Mouse (Mus musculus): ENCODE measurements around the gene AU021092. TPM values are rescaled to one million over a fixed set of nuclear protein-coding genes. Genes with fewer than 3 reads are reported as not detected.

The AU021092 gene
- 3.5 and 4.2 TPM in 2 replicates for polyA plus RNA-seq (2014; fragmentation: Nextera tagmentation; extraction: Ambion mirVana)

GRCm38 (mm10) chr16:5222140-5222539, at the start of gene AU021092:
TSS of gene AU021092 (minus strand) at chr16:5222299.
- Histone ChIP-seq H3K9me3 (ENCODE audit: control insufficient read depth, low read length) (no peaks in the 10 kb centered on the region), H3K4me1 (ENCODE audit: control insufficient read depth, insufficient read depth, low read length) (no peaks in the 10 kb centered on the region), H3K27me3 (ENCODE audit: control insufficient read depth, insufficient read depth, low read length) (no peaks in the 10 kb centered on the region), H3K4me3 (ENCODE audit: low read length) (no peak within 1 kb of the TSS), H3K36me3 (ENCODE audit: control insufficient read depth, insufficient read depth, low read length) (no peaks in the 10 kb centered on the region), H3K9ac (ENCODE audit: low read depth, low read length) (no peak within 1 kb of the TSS), H3K4me2 (replicated peaks; ENCODE audit: low read depth, low read length) (no peak within 1 kb of the TSS), H3K27ac (ENCODE audit: low read depth, low read length) (no peak within 1 kb of the TSS)
- ATAC-seq (ENCODE audit: low FRiP score, low TSS enrichment): peak; percentile 39; the same call in 1 of the 2 replicates
- WGBS: 62% methylated on average over 6 of the region's 6 CpGs

- Histone ChIP-seq H3K4me2 (replicated peaks; ENCODE audit: low read depth, low read length) (no peak overlapping the region), H3K4me1 (ENCODE audit: control insufficient read depth, insufficient read depth, low read length) (no peaks in the 10 kb centered on the region), H3K27me3 (ENCODE audit: control insufficient read depth, insufficient read depth, low read length) (no peaks in the 10 kb centered on the region), H3K9me3 (ENCODE audit: control insufficient read depth, low read length) (no peaks in the 10 kb centered on the region), H3K4me3 (ENCODE audit: low read length) (no peak overlapping the region), H3K27ac (ENCODE audit: low read depth, low read length) (no peak overlapping the region), H3K36me3 (ENCODE audit: control insufficient read depth, insufficient read depth, low read length) (no peaks in the 10 kb centered on the region), H3K9ac (ENCODE audit: low read depth, low read length) (no peak overlapping the region)
- peak; percentile 24; the same call in 1 of the 2 replicates for ATAC-seq (ENCODE audit: low FRiP score, low TSS enrichment)
- 87% methylated on average over 4 of the region's 4 CpGs for WGBS
Observed at GRCm38 (mm10) chr16:5271411-5272035, 49.4 kb upstream of the AU021092 start.

GRCm38 (mm10) chr16:5263926-5264325, 41.8 kb upstream of the AU021092 start:
- 86% methylated on average over 7 of the region's 7 CpGs for WGBS
- no peak overlapping the region for H3K27ac ChIP-seq (ENCODE audit: low read depth, low read length)

GRCm38 (mm10) chr16:5263156-5263555, 41.1 kb upstream of the AU021092 start:
- no peaks in the 10 kb centered on the region for H3K27me3 ChIP-seq (ENCODE audit: control insufficient read depth, insufficient read depth, low read length)
- H3K4me2 ChIP-seq (replicated peaks; ENCODE audit: low read depth, low read length): no peak overlapping the region
- no peaks in the 10 kb centered on the region for H3K9me3 ChIP-seq (ENCODE audit: control insufficient read depth, low read length)
- H3K36me3 ChIP-seq (ENCODE audit: control insufficient read depth, insufficient read depth, low read length): no peaks in the 10 kb centered on the region
- no peak overlapping the region for H3K27ac ChIP-seq (ENCODE audit: low read depth, low read length)
- WGBS: 62% methylated on average over 8 of the region's 8 CpGs
- ATAC-seq (ENCODE audit: low FRiP score, low TSS enrichment): no peak
- H3K4me1 ChIP-seq (ENCODE audit: control insufficient read depth, insufficient read depth, low read length): no peaks in the 10 kb centered on the region
- H3K4me3 ChIP-seq (ENCODE audit: low read length): no peak overlapping the region
- H3K9ac ChIP-seq (ENCODE audit: low read depth, low read length): no peak overlapping the region

More at GRCm38 (mm10) chr16:5263926-5264325, 41.8 kb upstream of the AU021092 start:
- Histone ChIP-seq H3K4me3 (ENCODE audit: low read length) (no peak overlapping the region), H3K4me2 (replicated peaks; ENCODE audit: low read depth, low read length) (no peak overlapping the region), H3K9ac (ENCODE audit: low read depth, low read length) (no peak overlapping the region), H3K27me3 (ENCODE audit: control insufficient read depth, insufficient read depth, low read length) (no peaks in the 10 kb centered on the region), H3K9me3 (ENCODE audit: control insufficient read depth, low read length) (no peaks in the 10 kb centered on the region), H3K36me3 (ENCODE audit: control insufficient read depth, insufficient read depth, low read length) (no peaks in the 10 kb centered on the region), H3K4me1 (ENCODE audit: control insufficient read depth, insufficient read depth, low read length) (no peaks in the 10 kb centered on the region)
- ATAC-seq (ENCODE audit: low FRiP score, low TSS enrichment): no peak

GRCm38 (mm10) chr16:5255779-5256496, 33.8 kb upstream of the AU021092 start, which contains the start of gene Eef2kmt:
TSS of gene Eef2kmt (minus strand) at chr16:5255983.
- H3K27ac ChIP-seq (ENCODE audit: low read depth, low read length): peak within 1 kb of the TSS; percentile 78
- peak; percentile 97 for ATAC-seq (ENCODE audit: low FRiP score, low TSS enrichment)
- peak within 1 kb of the TSS; percentile 73 for H3K4me3 ChIP-seq (ENCODE audit: low read length)
- no peaks in the 10 kb centered on the region for H3K27me3 ChIP-seq (ENCODE audit: control insufficient read depth, insufficient read depth, low read length)
- peaks cover 5% of the 10 kb centered on the region for H3K4me1 ChIP-seq (ENCODE audit: control insufficient read depth, insufficient read depth, low read length)
- peak within 1 kb of the TSS; percentile 77 for H3K9ac ChIP-seq (ENCODE audit: low read depth, low read length)
- WGBS: under 1% methylated on average over 57 of the region's 57 CpGs
- 0 out of 2 replicates have a peak, but pooled peaks cover 5% of the 10 kb centered on the region for H3K36me3 ChIP-seq (ENCODE audit: control insufficient read depth, insufficient read depth, low read length)
- H3K4me2 ChIP-seq (replicated peaks; ENCODE audit: low read depth, low read length): peak within 1 kb of the TSS; percentile 60
- no peaks in the 10 kb centered on the region for H3K9me3 ChIP-seq (ENCODE audit: control insufficient read depth, low read length)

GRCm38 (mm10) chr16:5255081-5255740, 33.1 kb upstream of the AU021092 start:
- Histone ChIP-seq H3K9ac (ENCODE audit: low read depth, low read length) (peak overlapping the region; percentile 77), H3K27ac (ENCODE audit: low read depth, low read length) (peak overlapping the region; percentile 78), H3K4me1 (ENCODE audit: control insufficient read depth, insufficient read depth, low read length) (peaks cover 5% of the 10 kb centered on the region), H3K9me3 (ENCODE audit: control insufficient read depth, low read length) (no peaks in the 10 kb centered on the region), H3K27me3 (ENCODE audit: control insufficient read depth, insufficient read depth, low read length) (no peaks in the 10 kb centered on the region), H3K4me2 (replicated peaks; ENCODE audit: low read depth, low read length) (peak overlapping the region; percentile 57), H3K36me3 (ENCODE audit: control insufficient read depth, insufficient read depth, low read length) (peaks cover 11% of the 10 kb centered on the region; the same call in 1 of the 2 replicates), H3K4me3 (ENCODE audit: low read length) (peak overlapping the region; percentile 73)
- 2% methylated on average over 27 of the region's 27 CpGs for WGBS
- ATAC-seq (ENCODE audit: low FRiP score, low TSS enrichment): peak; percentile 11; the same call in 1 of the 2 replicates

GRCm38 (mm10) chr16:5254346-5255025, 32.4 kb upstream of the AU021092 start:
- Histone ChIP-seq H3K9me3 (ENCODE audit: control insufficient read depth, low read length) (no peaks in the 10 kb centered on the region), H3K9ac (ENCODE audit: low read depth, low read length) (peak overlapping the region; percentile 77), H3K27ac (ENCODE audit: low read depth, low read length) (peak overlapping the region; percentile 78), H3K4me2 (replicated peaks; ENCODE audit: low read depth, low read length) (peak overlapping the region; percentile 57), H3K27me3 (ENCODE audit: control insufficient read depth, insufficient read depth, low read length) (no peaks in the 10 kb centered on the region), H3K4me3 (ENCODE audit: low read length) (peak overlapping the region; percentile 73), H3K4me1 (ENCODE audit: control insufficient read depth, insufficient read depth, low read length) (peaks cover 5% of the 10 kb centered on the region), H3K36me3 (ENCODE audit: control insufficient read depth, insufficient read depth, low read length) (peaks cover 17% of the 10 kb centered on the region; the same call in 1 of the 2 replicates)
- ATAC-seq (ENCODE audit: low FRiP score, low TSS enrichment): peak; percentile 68
- WGBS: 2% methylated on average over 15 of the region's 15 CpGs

- H3K27ac ChIP-seq (ENCODE audit: low read depth, low read length): no peak overlapping the region
- no peak for ATAC-seq (ENCODE audit: low FRiP score, low TSS enrichment)
- peaks cover 33% of the 10 kb centered on the region for H3K36me3 ChIP-seq (ENCODE audit: control insufficient read depth, insufficient read depth, low read length)
- no peaks in the 10 kb centered on the region for H3K9me3 ChIP-seq (ENCODE audit: control insufficient read depth, low read length)
- H3K9ac ChIP-seq (ENCODE audit: low read depth, low read length): no peak overlapping the region
- H3K27me3 ChIP-seq (ENCODE audit: control insufficient read depth, insufficient read depth, low read length): no peaks in the 10 kb centered on the region
- WGBS: 89% methylated on average over 2 of the region's 2 CpGs
- H3K4me1 ChIP-seq (ENCODE audit: control insufficient read depth, insufficient read depth, low read length): peaks cover 5% of the 10 kb centered on the region
- no peak overlapping the region for H3K4me2 ChIP-seq (replicated peaks; ENCODE audit: low read depth, low read length)
- no peak overlapping the region for H3K4me3 ChIP-seq (ENCODE audit: low read length)
Observed at GRCm38 (mm10) chr16:5252260-5252659, 30.2 kb upstream of the AU021092 start.

All from kidney, embryonic 14.5 days (tissue).